Mouse (Mus musculus): ENCODE measurements at regions not wholly inside any gene's neighbourhood (a gene's known extent, or its start where the extent isn't known, plus 50 kb on each side); places are given as distances from the start of the nearest gene placed in this dataset.

GRCm38 (mm10) chr10:30132243-30132642, 68.1 kb downstream of the Cenpw start:
- H3K36me3 ChIP-seq: no peaks in the 10 kb centered on the region
- H3K4me3 ChIP-seq (replicated peaks): no peak overlapping the region
- no peaks in the 10 kb centered on the region for H3K27me3 ChIP-seq (replicated peaks)
- ATAC-seq (ENCODE audit: low FRiP score): no peak
- H3K9ac ChIP-seq (replicated peaks): no peak overlapping the region
- no peak overlapping the region for H3K27ac ChIP-seq (replicated peaks)
- H3K4me1 ChIP-seq: no peaks in the 10 kb centered on the region
- H3K4me2 ChIP-seq: no peak overlapping the region
- H3K9me3 ChIP-seq (replicated peaks): no peaks in the 10 kb centered on the region

GRCm38 (mm10) chr10:30110341-30110740, 90.0 kb downstream of the Cenpw start:
- Histone ChIP-seq H3K4me2 (no peak overlapping the region), H3K4me1 (no peaks in the 10 kb centered on the region), H3K4me3 (replicated peaks) (no peak overlapping the region), H3K9ac (replicated peaks) (no peak overlapping the region), H3K27ac (replicated peaks) (no peak overlapping the region), H3K36me3 (no peaks in the 10 kb centered on the region), H3K27me3 (replicated peaks) (no peaks in the 10 kb centered on the region), H3K9me3 (replicated peaks) (no peaks in the 10 kb centered on the region)
- no peak for ATAC-seq (ENCODE audit: low FRiP score)
- WGBS: 62% methylated on average over 3 of the region's 3 CpGs

- no peaks in the 10 kb centered on the region for H3K36me3 ChIP-seq
- no peak for ATAC-seq (ENCODE audit: low FRiP score)
- H3K4me1 ChIP-seq: no peaks in the 10 kb centered on the region
- H3K27ac ChIP-seq (replicated peaks): no peak overlapping the region
- no peaks in the 10 kb centered on the region for H3K27me3 ChIP-seq (replicated peaks)
- no peak overlapping the region for H3K4me3 ChIP-seq (replicated peaks)
- H3K9me3 ChIP-seq (replicated peaks): no peaks in the 10 kb centered on the region
- H3K4me2 ChIP-seq: no peak overlapping the region
- no peak overlapping the region for H3K9ac ChIP-seq (replicated peaks)
Measured at GRCm38 (mm10) chr10:30102443-30102842, 97.9 kb downstream of the Cenpw start.

- Histone ChIP-seq H3K27me3 (replicated peaks) (no peaks in the 10 kb centered on the region), H3K4me1 (no peaks in the 10 kb centered on the region), H3K9ac (replicated peaks) (no peak overlapping the region), H3K27ac (replicated peaks) (no peak overlapping the region), H3K9me3 (replicated peaks) (no peaks in the 10 kb centered on the region), H3K4me3 (replicated peaks) (no peak overlapping the region), H3K36me3 (no peaks in the 10 kb centered on the region), H3K4me2 (no peak overlapping the region)
- ATAC-seq (ENCODE audit: low FRiP score): no peak
Measured at GRCm38 (mm10) chr10:30094603-30095002, 105.8 kb downstream of the Cenpw start.

DNA sequence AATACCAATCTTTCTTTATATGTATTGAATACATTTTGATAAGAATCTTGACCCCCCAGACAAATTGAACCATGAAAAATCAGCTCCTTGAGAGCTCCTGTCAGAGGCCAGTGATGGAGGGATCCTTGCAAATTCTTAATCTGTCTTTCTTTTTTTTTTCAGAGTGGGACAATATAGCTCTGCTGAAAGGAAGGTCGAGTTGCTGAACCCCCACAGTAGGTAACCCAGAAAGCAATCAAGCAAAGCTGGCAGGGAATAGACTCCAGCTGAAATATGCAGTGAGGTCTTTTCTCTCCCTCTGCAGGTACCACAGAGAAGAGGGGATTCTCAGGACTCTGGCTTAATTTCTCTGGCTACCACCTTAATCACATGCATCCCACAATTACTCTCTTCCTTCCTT, 108.8 kb downstream of the Cenpw start:
- Histone ChIP-seq H3K27ac (replicated peaks) (no peak overlapping the region), H3K4me2 (no peak overlapping the region), H3K9me3 (replicated peaks) (no peaks in the 10 kb centered on the region), H3K27me3 (replicated peaks) (no peaks in the 10 kb centered on the region), H3K36me3 (no peaks in the 10 kb centered on the region), H3K4me1 (no peaks in the 10 kb centered on the region), H3K4me3 (replicated peaks) (no peak overlapping the region), H3K9ac (replicated peaks) (no peak overlapping the region)
- WGBS: 0% methylated on average over 1 of the region's 1 CpGs
- ATAC-seq (ENCODE audit: low FRiP score): no peak

DNA sequence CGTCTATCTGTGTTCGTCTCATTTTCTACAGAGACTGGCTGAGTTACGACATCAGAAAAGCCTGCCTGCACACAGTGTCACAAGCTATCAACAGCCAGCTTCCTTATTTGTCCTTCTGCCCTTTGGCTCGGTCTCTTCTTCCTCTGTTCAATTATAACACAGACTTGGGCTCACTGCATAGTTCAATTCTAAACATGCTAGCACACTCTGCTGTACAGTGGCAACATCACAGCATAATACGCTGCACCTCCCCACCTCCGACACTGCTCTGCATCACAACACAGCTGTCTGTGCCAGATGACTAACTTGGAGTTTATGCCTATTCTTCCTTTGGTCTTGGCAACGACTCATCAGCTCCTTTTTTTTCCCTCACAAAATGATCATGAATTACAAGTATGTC, 111.0 kb downstream of the Cenpw start:
- Histone ChIP-seq H3K9ac (replicated peaks) (no peak overlapping the region), H3K36me3 (no peaks in the 10 kb centered on the region), H3K4me3 (replicated peaks) (no peak overlapping the region), H3K4me2 (no peak overlapping the region), H3K9me3 (replicated peaks) (no peaks in the 10 kb centered on the region), H3K27me3 (replicated peaks) (no peaks in the 10 kb centered on the region), H3K27ac (replicated peaks) (no peak overlapping the region), H3K4me1 (no peaks in the 10 kb centered on the region)
- ATAC-seq (ENCODE audit: low FRiP score): peak; percentile 55; the same call in 1 of the 2 replicates
- WGBS: 61% methylated on average over 7 of the region's 7 CpGs

DNA sequence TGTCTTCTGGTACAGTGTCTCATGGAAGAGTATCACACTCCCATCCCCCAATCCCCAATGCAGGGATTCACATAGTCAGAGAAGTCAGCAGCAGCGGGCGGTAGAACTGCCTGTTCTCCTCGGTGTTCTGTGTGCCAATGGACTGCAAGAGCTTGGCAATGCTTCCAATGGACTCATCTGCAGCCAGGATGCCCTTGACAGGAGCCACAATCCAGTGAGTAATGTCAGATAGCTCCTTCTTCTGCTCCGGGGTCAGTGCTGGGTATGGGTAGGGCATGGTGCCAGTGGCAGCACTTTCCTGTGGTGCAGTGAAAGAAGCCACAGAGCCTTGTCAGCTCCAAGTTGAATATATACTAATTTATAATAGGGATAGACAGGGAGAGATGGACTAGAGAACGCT, 115.3 kb downstream of the Cenpw start:
- H3K4me2 ChIP-seq: no peak overlapping the region
- H3K9ac ChIP-seq (replicated peaks): no peak overlapping the region
- H3K36me3 ChIP-seq: no peaks in the 10 kb centered on the region
- no peak overlapping the region for H3K4me3 ChIP-seq (replicated peaks)
- WGBS: 83% methylated on average over 5 of the region's 5 CpGs
- no peaks in the 10 kb centered on the region for H3K9me3 ChIP-seq (replicated peaks)
- no peak overlapping the region for H3K27ac ChIP-seq (replicated peaks)
- H3K4me1 ChIP-seq: no peaks in the 10 kb centered on the region
- no peak for ATAC-seq (ENCODE audit: low FRiP score)
- H3K27me3 ChIP-seq (replicated peaks): no peaks in the 10 kb centered on the region

- Histone ChIP-seq H3K9ac (replicated peaks) (no peak overlapping the region), H3K4me2 (no peak overlapping the region), H3K36me3 (no peaks in the 10 kb centered on the region), H3K4me3 (replicated peaks) (no peak overlapping the region), H3K27ac (replicated peaks) (no peak overlapping the region), H3K27me3 (replicated peaks) (no peaks in the 10 kb centered on the region), H3K4me1 (no peaks in the 10 kb centered on the region), H3K9me3 (replicated peaks) (no peaks in the 10 kb centered on the region)
- ATAC-seq (ENCODE audit: low FRiP score): no peak
- 81% methylated on average over 2 of the region's 2 CpGs for WGBS
Measured at GRCm38 (mm10) chr10:30066692-30067091, 133.7 kb downstream of the Cenpw start.

GRCm38 (mm10) chr10:30030621-30031020, 169.7 kb downstream of the Cenpw start:
- ATAC-seq (ENCODE audit: low FRiP score): no peak
- Histone ChIP-seq H3K27me3 (replicated peaks) (no peaks in the 10 kb centered on the region), H3K9me3 (replicated peaks) (no peaks in the 10 kb centered on the region), H3K27ac (replicated peaks) (no peak overlapping the region), H3K4me1 (no peaks in the 10 kb centered on the region), H3K9ac (replicated peaks) (no peak overlapping the region), H3K36me3 (no peaks in the 10 kb centered on the region), H3K4me2 (no peak overlapping the region), H3K4me3 (replicated peaks) (no peak overlapping the region)
- WGBS: 72% methylated on average over 4 of the region's 4 CpGs

DNA sequence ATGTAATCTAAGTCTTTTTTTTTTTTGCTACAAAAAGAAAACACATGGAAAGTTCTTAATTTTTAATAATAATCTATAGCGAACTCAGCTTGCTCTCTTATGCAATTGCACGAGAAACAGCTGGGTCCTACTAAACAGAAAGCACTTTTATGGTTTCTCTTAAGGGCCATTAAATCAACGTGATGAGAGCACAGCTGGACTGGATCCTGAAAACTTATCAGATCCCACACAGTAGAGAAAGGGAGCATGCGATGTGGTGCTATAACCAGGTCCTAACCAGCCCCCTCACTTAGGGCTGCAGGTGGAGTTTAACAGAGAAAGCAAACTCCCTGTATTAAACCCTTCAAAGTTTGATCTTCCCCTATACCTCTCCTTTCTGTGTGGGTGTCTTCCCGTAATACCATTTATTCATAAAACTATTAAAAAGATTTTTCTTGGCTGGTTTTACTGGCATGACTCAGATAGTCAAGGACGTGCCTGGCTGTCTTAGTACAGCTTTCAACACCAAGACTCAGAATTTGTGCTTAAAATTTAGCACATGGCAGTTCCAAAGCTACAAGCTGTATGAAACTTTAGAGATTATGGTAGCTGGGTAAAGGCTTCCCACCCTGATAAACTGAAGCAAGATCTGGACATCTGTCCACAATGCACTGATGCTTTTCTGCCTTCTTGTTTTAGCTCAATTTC, 197.3 kb downstream of the Cenpw start:
- Histone ChIP-seq H3K36me3 (no peaks in the 10 kb centered on the region), H3K4me3 (replicated peaks) (no peak overlapping the region), H3K9me3 (replicated peaks) (no peaks in the 10 kb centered on the region), H3K4me2 (no peak overlapping the region), H3K9ac (replicated peaks) (no peak overlapping the region), H3K4me1 (no peaks in the 10 kb centered on the region), H3K27me3 (replicated peaks) (no peaks in the 10 kb centered on the region), H3K27ac (replicated peaks) (no peak overlapping the region)
- 61% methylated on average over 6 of the region's 6 CpGs for WGBS
- ATAC-seq (ENCODE audit: low FRiP score): no peak

GRCm38 (mm10) chr10:30000836-30001235, 199.5 kb downstream of the Cenpw start:
- H3K4me3 ChIP-seq (replicated peaks): no peak overlapping the region
- no peaks in the 10 kb centered on the region for H3K4me1 ChIP-seq
- H3K9ac ChIP-seq (replicated peaks): no peak overlapping the region
- no peaks in the 10 kb centered on the region for H3K9me3 ChIP-seq (replicated peaks)
- WGBS: 65% methylated on average over 2 of the region's 2 CpGs
- H3K4me2 ChIP-seq: no peak overlapping the region
- no peak for ATAC-seq (ENCODE audit: low FRiP score)
- no peaks in the 10 kb centered on the region for H3K36me3 ChIP-seq
- no peak overlapping the region for H3K27ac ChIP-seq (replicated peaks)
- no peaks in the 10 kb centered on the region for H3K27me3 ChIP-seq (replicated peaks)

DNA sequence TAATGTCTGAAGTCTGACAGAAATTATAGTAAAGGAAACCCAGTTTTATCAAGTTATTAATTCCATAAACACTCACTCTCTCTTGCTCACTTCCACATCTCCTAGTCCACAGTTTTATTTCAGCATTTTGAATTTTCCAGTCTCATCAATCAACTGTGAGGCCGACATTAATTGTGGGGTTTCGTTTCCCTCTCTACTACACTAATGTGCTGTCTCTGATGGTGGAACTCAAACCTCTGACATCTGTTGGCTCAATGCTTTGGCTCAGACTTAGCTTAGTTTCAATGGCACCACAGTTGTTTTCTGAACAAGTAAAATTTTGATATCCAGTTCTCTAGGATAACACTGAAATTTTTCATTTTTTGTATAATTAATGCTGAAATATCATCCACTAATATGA, 218.8 kb downstream of the Cenpw start:
- WGBS: 81% methylated on average over 2 of the region's 2 CpGs

More for the DNA sequence above, 218.8 kb downstream of the Cenpw start:
- Histone ChIP-seq H3K4me1 (no peaks in the 10 kb centered on the region), H3K36me3 (no peaks in the 10 kb centered on the region), H3K9ac (replicated peaks) (no peak overlapping the region), H3K27ac (replicated peaks) (no peak overlapping the region), H3K9me3 (replicated peaks) (no peaks in the 10 kb centered on the region), H3K4me2 (no peak overlapping the region), H3K4me3 (replicated peaks) (no peak overlapping the region), H3K27me3 (replicated peaks) (no peaks in the 10 kb centered on the region)
- ATAC-seq (ENCODE audit: low FRiP score): no peak

Data from neural tube, embryonic 15.5 days (tissue).